Mouse (Mus musculus) kidney, embryonic 16.5 days (tissue): ENCODE results near the gene Zfyve27. TPM values are rescaled to one million over a fixed set of nuclear protein-coding genes. Genes with fewer than 3 reads are reported as not detected.

Experiments used
- ATAC-seq: fragments of 200-750 bp; cut with Nextera tagmentation; 2 replicates; pipeline ENCODE4 v1.8.0; 2017; ENCODE audit warnings: moderate TSS enrichment; ENCODE audit not compliant: low FRiP score, low TSS enrichment
- H3K27ac ChIP-seq: fragments of 300-500 bp; sonication (generic); 2 replicates; pipeline ENCODE4 v1.5.1; 2014; ENCODE audit warnings: low read length
- H3K27me3 ChIP-seq: fragments of 300-500 bp; sonication (generic); 2 replicates; pipeline ENCODE4 v1.6.1; 2014; ENCODE audit warnings: low read length, control low read depth, mixed read lengths; ENCODE audit not compliant: insufficient read depth
- H3K36me3 ChIP-seq: fragments of 300-500 bp; sonication (generic); 2 replicates; pipeline ENCODE4 v1.6.1; 2014; ENCODE audit warnings: low read length, control low read depth, mixed read lengths; ENCODE audit not compliant: insufficient read depth
- H3K4me1 ChIP-seq: fragments of 300-500 bp; sonication (generic); 2 replicates; pipeline ENCODE4 v1.6.1; 2014; ENCODE audit warnings: low read length, control low read depth, mixed read lengths; ENCODE audit not compliant: insufficient read depth
- H3K4me2 ChIP-seq: fragments of 300-500 bp; sonication (generic); replicated peaks from 2 replicates; pipeline ENCODE4 v1.6.1; 2014; ENCODE audit warnings: low read depth, low read length
- H3K4me3 ChIP-seq: fragments of 300-500 bp; sonication (generic); 2 replicates; pipeline ENCODE4 v1.5.1; 2014; ENCODE audit warnings: mild to moderate bottlenecking, low read length
- H3K9ac ChIP-seq: fragments of 300-500 bp; sonication (generic); replicated peaks from 2 replicates; pipeline ENCODE4 v1.6.1; 2014; ENCODE audit warnings: low read length
- H3K9me3 ChIP-seq: fragments of 300-500 bp; sonication (generic); 2 replicates; pipeline ENCODE4 v1.6.1; 2016; ENCODE audit warnings: low read length, control low read depth
- WGBS: fragments of 180-500 bp; shearing (Covaris S2); extraction: QIAGEN DNeasy Blood & Tissue Kit; methylation state at CpG from one replicate; pipeline ENCODE4 v1.1.7; 2014; 5-methylcytosine and 5-hydroxymethylcytosine counted together
- polyA plus RNA-seq: library from polyadenylated mRNA; unstranded; fragments of >200 nt; fragmentation: Nextera tagmentation; extraction: Ambion mirVana; gene quantifications from 2 replicates; pipeline ENCODE4 v1.2.1, GENCODE M21; 2015

Zfyve27 gene
- polyA plus RNA-seq, 1 experiment from 2014 or later: 33.2 TPM

GRCm38 (mm10) chr19:42128052-42128740 lies 35.6 kb upstream of the Zfyve27 start:
- peak overlapping the region; percentile 73 for H3K4me3 ChIP-seq
- no peak; the same call in 1 of the 2 replicates for ATAC-seq
- H3K36me3 ChIP-seq: peaks cover 12% of the 10 kb centered on the region
- WGBS: 5% methylated on average over 23 of the region's 23 CpGs
- H3K9ac ChIP-seq: peak overlapping the region; percentile 87
- peaks cover 17% of the 10 kb centered on the region for H3K4me1 ChIP-seq
- no peaks in the 10 kb centered on the region for H3K27me3 ChIP-seq
- no peaks in the 10 kb centered on the region for H3K9me3 ChIP-seq
- H3K4me2 ChIP-seq: peak overlapping the region; percentile 97
- H3K27ac ChIP-seq: peak overlapping the region; percentile 90

- under 1% methylated on average over 54 of the region's 54 CpGs for WGBS
- peaks cover 4% of the 10 kb centered on the region; the same call in 1 of the 2 replicates for H3K36me3 ChIP-seq
- ATAC-seq: peak; percentile 97
- peak within 1 kb of the TSS; percentile 97 for H3K4me2 ChIP-seq
- H3K4me3 ChIP-seq: peak within 1 kb of the TSS; percentile 73
- H3K9ac ChIP-seq: peak within 1 kb of the TSS; percentile 87
- H3K27ac ChIP-seq: peak within 1 kb of the TSS; percentile 90
- H3K4me1 ChIP-seq: peaks cover 17% of the 10 kb centered on the region
- no peaks in the 10 kb centered on the region for H3K9me3 ChIP-seq
- no peaks in the 10 kb centered on the region for H3K27me3 ChIP-seq
Observed at GRCm38 (mm10) chr19:42128787-42129508, 34.8 kb upstream of the Zfyve27 start, which contains the start of gene Avpi1. Gene Avpi1 (minus strand): TSS chr19:42129059.

- Histone ChIP-seq H3K4me3 (peak overlapping the region; percentile 73), H3K27me3 (no peaks in the 10 kb centered on the region), H3K4me1 (peaks cover 17% of the 10 kb centered on the region), H3K27ac (peak overlapping the region; percentile 73), H3K9ac (peak overlapping the region; percentile 58), H3K4me2 (peak overlapping the region; percentile 97), H3K36me3 (0 out of 2 replicates have a peak, but pooled peaks cover 2% of the 10 kb centered on the region), H3K9me3 (no peaks in the 10 kb centered on the region)
- no peak for ATAC-seq
- 31% methylated on average over 14 of the region's 14 CpGs for WGBS
Observed at GRCm38 (mm10) chr19:42129509-42130293, 34.0 kb upstream of the Zfyve27 start.

- no peak overlapping the region for H3K4me3 ChIP-seq
- H3K27ac ChIP-seq: no peak overlapping the region
- H3K27me3 ChIP-seq: no peaks in the 10 kb centered on the region
- 70% methylated on average over 3 of the region's 3 CpGs for WGBS
- no peak overlapping the region for H3K4me2 ChIP-seq
- H3K9me3 ChIP-seq: no peaks in the 10 kb centered on the region
- ATAC-seq: no peak
- no peaks in the 10 kb centered on the region for H3K36me3 ChIP-seq
- peaks cover 17% of the 10 kb centered on the region for H3K4me1 ChIP-seq
- no peak overlapping the region for H3K9ac ChIP-seq
Observed at GRCm38 (mm10) chr19:42130294-42130606, 33.5 kb upstream of the Zfyve27 start.

GRCm38 (mm10) chr19:42131101-42131500 lies 32.6 kb upstream of the Zfyve27 start:
- H3K4me1 ChIP-seq: peaks cover 17% of the 10 kb centered on the region
- 36% methylated on average over 5 of the region's 5 CpGs for WGBS
- no peak overlapping the region for H3K9ac ChIP-seq
- H3K9me3 ChIP-seq: no peaks in the 10 kb centered on the region
- H3K36me3 ChIP-seq: no peaks in the 10 kb centered on the region
- ATAC-seq: no peak
- no peak overlapping the region for H3K27ac ChIP-seq
- no peaks in the 10 kb centered on the region for H3K27me3 ChIP-seq
- no peak overlapping the region for H3K4me3 ChIP-seq
- H3K4me2 ChIP-seq: no peak overlapping the region

- H3K27ac ChIP-seq: no peak overlapping the region
- no peak for ATAC-seq
Observed at GRCm38 (mm10) chr19:42135070-42135469, 28.7 kb upstream of the Zfyve27 start.

GRCm38 (mm10) chr19:42136126-42136525 lies 27.6 kb upstream of the Zfyve27 start:
- H3K9me3 ChIP-seq: no peaks in the 10 kb centered on the region
- H3K27ac ChIP-seq: no peak overlapping the region
- H3K4me3 ChIP-seq: no peak overlapping the region
- 27% methylated on average over 5 of the region's 5 CpGs for WGBS
- H3K27me3 ChIP-seq: no peaks in the 10 kb centered on the region
- no peaks in the 10 kb centered on the region for H3K36me3 ChIP-seq
- H3K4me1 ChIP-seq: 0 out of 2 replicates have a peak, but pooled peaks cover 1% of the 10 kb centered on the region
- no peak for ATAC-seq
- H3K9ac ChIP-seq: no peak overlapping the region
- H3K4me2 ChIP-seq: no peak overlapping the region

More at GRCm38 (mm10) chr19:42135070-42135469, 28.7 kb upstream of the Zfyve27 start:
- Histone ChIP-seq H3K4me1 (0 out of 2 replicates have a peak, but pooled peaks cover 2% of the 10 kb centered on the region), H3K9me3 (no peaks in the 10 kb centered on the region), H3K36me3 (no peaks in the 10 kb centered on the region), H3K27me3 (no peaks in the 10 kb centered on the region), H3K4me2 (no peak overlapping the region), H3K9ac (no peak overlapping the region), H3K4me3 (no peak overlapping the region)

- no peak for ATAC-seq
- Histone ChIP-seq H3K27ac (no peak overlapping the region), H3K36me3 (no peaks in the 10 kb centered on the region)
Observed at GRCm38 (mm10) chr19:42137167-42137672, 26.5 kb upstream of the Zfyve27 start.

GRCm38 (mm10) chr19:42138517-42139285 lies 25.1 kb upstream of the Zfyve27 start:
- Histone ChIP-seq H3K9me3 (no peaks in the 10 kb centered on the region), H3K9ac (no peak overlapping the region), H3K4me2 (no peak overlapping the region), H3K4me1 (no peaks in the 10 kb centered on the region), H3K4me3 (no peak overlapping the region), H3K27me3 (no peaks in the 10 kb centered on the region), H3K27ac (no peak overlapping the region), H3K36me3 (no peaks in the 10 kb centered on the region)
- ATAC-seq: no peak
- WGBS: 73% methylated on average over 15 of the region's 15 CpGs

More at GRCm38 (mm10) chr19:42137167-42137672, 26.5 kb upstream of the Zfyve27 start:
- no peak overlapping the region for H3K4me2 ChIP-seq
- H3K27me3 ChIP-seq: no peaks in the 10 kb centered on the region
- H3K9me3 ChIP-seq: no peaks in the 10 kb centered on the region
- no peak overlapping the region for H3K9ac ChIP-seq
- no peaks in the 10 kb centered on the region for H3K4me1 ChIP-seq
- 95% methylated on average over 4 of the region's 4 CpGs for WGBS
- H3K4me3 ChIP-seq: no peak overlapping the region
